Mouse (Mus musculus) forebrain, embryonic 12.5 days (tissue): ENCODE data around the gene Pepd. TPM values are rescaled to one million over a fixed set of nuclear protein-coding genes. Genes with fewer than 3 reads are reported as not detected.

ENCODE experiments used
- ATAC-seq: fragments of 200-750 bp; cut with Nextera tagmentation; 2 replicates; pipeline ENCODE4 v1.8.0; 2017; ENCODE audit warnings: moderate TSS enrichment; ENCODE audit not compliant: low FRiP score
- H3K27ac ChIP-seq: fragments of 300-500 bp; sonication (generic); 2 replicates; pipeline ENCODE4 v1.5.1; 2016; ENCODE audit warnings: mild to moderate bottlenecking
- H3K27me3 ChIP-seq: fragments of 300-500 bp; sonication (generic); 2 replicates; pipeline ENCODE4 v1.6.1; 2016; ENCODE audit warnings: mild to moderate bottlenecking
- H3K36me3 ChIP-seq: fragments of 300-500 bp; sonication (generic); replicated peaks from 2 replicates; pipeline ENCODE4 v1.6.1; 2016; ENCODE audit warnings: mild to moderate bottlenecking
- H3K4me1 ChIP-seq: fragments of 300-500 bp; sonication (generic); 2 replicates; pipeline ENCODE4 v1.6.1; 2016
- H3K4me2 ChIP-seq: fragments of 300-500 bp; sonication (generic); 2 replicates; pipeline ENCODE4 v1.6.1; 2016; ENCODE audit warnings: mild to moderate bottlenecking, moderate library complexity
- H3K4me3 ChIP-seq: fragments of 300-500 bp; sonication (generic); replicated peaks from 2 replicates; pipeline ENCODE4 v1.5.1; 2016; ENCODE audit warnings: mild to moderate bottlenecking
- H3K9ac ChIP-seq: fragments of 300-500 bp; sonication (generic); 2 replicates; pipeline ENCODE4 v1.6.1; 2016; ENCODE audit warnings: mild to moderate bottlenecking
- H3K9me3 ChIP-seq: fragments of 300-500 bp; sonication (generic); 2 replicates; pipeline ENCODE4 v1.6.1; 2016
- WGBS: fragments of 180-500 bp; shearing (Covaris S2); methylation state at CpG from one replicate; pipeline ENCODE4 v1.1.7; 2016; 5-methylcytosine and 5-hydroxymethylcytosine counted together
- polyA plus RNA-seq: library from polyadenylated mRNA; unstranded; fragments of >200 nt; fragmentation: Nextera tagmentation; extraction: Ambion mirVana; gene quantifications from 2 replicates; pipeline ENCODE4 v1.2.1, GENCODE M21; 2016

Pepd gene
- polyA plus RNA-seq, 1 experiment from 2014 or later = 58.6 TPM

- peaks cover 9% of the 10 kb centered on the region; the same call in 1 of the 2 replicates for H3K4me1 ChIP-seq
- H3K9me3 ChIP-seq = no peaks in the 10 kb centered on the region
- no peak for ATAC-seq
- 62% methylated on average over 5 of the region's 5 CpGs for WGBS
- H3K27me3 ChIP-seq = no peaks in the 10 kb centered on the region
- no peak overlapping the region for H3K27ac ChIP-seq
- H3K4me3 ChIP-seq = no peak overlapping the region
- no peak overlapping the region for H3K4me2 ChIP-seq
- H3K36me3 ChIP-seq = peaks cover 20% of the 10 kb centered on the region
- H3K9ac ChIP-seq = no peak overlapping the region
Measured at GRCm38 (mm10) chr7:35036266-35036731, 124.1 kb downstream of the Pepd start.

- WGBS = 91% methylated on average over 6 of the region's 6 CpGs
- Histone ChIP-seq H3K4me2 (no peak overlapping the region), H3K9me3 (no peaks in the 10 kb centered on the region), H3K4me3 (no peak overlapping the region), H3K27ac (no peak overlapping the region), H3K4me1 (peaks cover 9% of the 10 kb centered on the region; the same call in 1 of the 2 replicates), H3K9ac (no peak overlapping the region), H3K36me3 (peaks cover 15% of the 10 kb centered on the region), H3K27me3 (no peaks in the 10 kb centered on the region)
- no peak for ATAC-seq
Measured at GRCm38 (mm10) chr7:35037408-35037807, 125.2 kb downstream of the Pepd start.

GRCm38 (mm10) chr7:35040176-35040972 lies 128.2 kb downstream of the Pepd start:
- Histone ChIP-seq H3K4me3 (no peak overlapping the region), H3K9ac (no peak overlapping the region), H3K27ac (no peak overlapping the region), H3K36me3 (peaks cover 31% of the 10 kb centered on the region), H3K9me3 (no peaks in the 10 kb centered on the region), H3K4me2 (no peak overlapping the region), H3K27me3 (no peaks in the 10 kb centered on the region), H3K4me1 (peaks cover 5% of the 10 kb centered on the region; the same call in 1 of the 2 replicates)
- ATAC-seq = no peak
- WGBS = 91% methylated on average over 9 of the region's 9 CpGs

- no peak for ATAC-seq
- H3K36me3 ChIP-seq = peaks cover 42% of the 10 kb centered on the region
Measured at GRCm38 (mm10) chr7:35041286-35042208, 129.4 kb downstream of the Pepd start.

GRCm38 (mm10) chr7:35042209-35042554 lies 130.0 kb downstream of the Pepd start:
- no peak overlapping the region for H3K9ac ChIP-seq
- H3K4me3 ChIP-seq = no peak overlapping the region
- no peaks in the 10 kb centered on the region for H3K4me1 ChIP-seq
- no peak overlapping the region for H3K27ac ChIP-seq
- no peaks in the 10 kb centered on the region for H3K9me3 ChIP-seq
- no peaks in the 10 kb centered on the region for H3K27me3 ChIP-seq
- H3K36me3 ChIP-seq = peaks cover 46% of the 10 kb centered on the region
- ATAC-seq = no peak
- H3K4me2 ChIP-seq = no peak overlapping the region

More at GRCm38 (mm10) chr7:35041286-35042208, 129.4 kb downstream of the Pepd start:
- H3K27ac ChIP-seq = 0 out of 2 replicates have a peak overlapping the region, but pooled peaks have one; percentile 20
- H3K4me3 ChIP-seq = no peak overlapping the region
- no peak overlapping the region for H3K4me2 ChIP-seq
- no peaks in the 10 kb centered on the region for H3K9me3 ChIP-seq
- WGBS = 72% methylated on average over 2 of the region's 2 CpGs
- H3K9ac ChIP-seq = no peak overlapping the region
- H3K4me1 ChIP-seq = 0 out of 2 replicates have a peak, but pooled peaks cover under 1% of the 10 kb centered on the region
- no peaks in the 10 kb centered on the region for H3K27me3 ChIP-seq

- Histone ChIP-seq H3K36me3 (peaks cover 50% of the 10 kb centered on the region), H3K4me2 (no peak overlapping the region), H3K27me3 (no peaks in the 10 kb centered on the region), H3K4me3 (no peak overlapping the region), H3K9me3 (no peaks in the 10 kb centered on the region), H3K27ac (no peak overlapping the region), H3K9ac (no peak overlapping the region), H3K4me1 (no peaks in the 10 kb centered on the region)
- ATAC-seq = no peak
- 88% methylated on average over 5 of the region's 5 CpGs for WGBS
Measured at GRCm38 (mm10) chr7:35042759-35043217, 130.6 kb downstream of the Pepd start.

GRCm38 (mm10) chr7:35043266-35043817 lies 131.2 kb downstream of the Pepd start:
- no peak overlapping the region for H3K9ac ChIP-seq
- peaks cover 52% of the 10 kb centered on the region for H3K36me3 ChIP-seq
- ATAC-seq = no peak
- no peaks in the 10 kb centered on the region for H3K9me3 ChIP-seq
- H3K27me3 ChIP-seq = no peaks in the 10 kb centered on the region
- no peak overlapping the region for H3K27ac ChIP-seq
- H3K4me2 ChIP-seq = no peak overlapping the region
- H3K4me3 ChIP-seq = no peak overlapping the region
- WGBS = 91% methylated on average over 10 of the region's 10 CpGs
- no peaks in the 10 kb centered on the region for H3K4me1 ChIP-seq

- Histone ChIP-seq H3K9me3 (no peaks in the 10 kb centered on the region), H3K9ac (no peak overlapping the region), H3K27ac (no peak overlapping the region), H3K4me2 (no peak overlapping the region), H3K36me3 (peaks cover 52% of the 10 kb centered on the region), H3K4me3 (no peak overlapping the region), H3K4me1 (no peaks in the 10 kb centered on the region), H3K27me3 (no peaks in the 10 kb centered on the region)
- ATAC-seq = no peak
- WGBS = 93% methylated on average over 2 of the region's 2 CpGs
Measured at GRCm38 (mm10) chr7:35044719-35045118, 132.5 kb downstream of the Pepd start.

- Histone ChIP-seq H3K36me3 (peaks cover 64% of the 10 kb centered on the region), H3K4me3 (no peak overlapping the region), H3K9me3 (no peaks in the 10 kb centered on the region), H3K4me2 (no peak overlapping the region), H3K9ac (no peak overlapping the region), H3K27ac (no peak overlapping the region), H3K27me3 (no peaks in the 10 kb centered on the region), H3K4me1 (no peaks in the 10 kb centered on the region)
- ATAC-seq = no peak
- WGBS = 93% methylated on average over 4 of the region's 4 CpGs
Measured at GRCm38 (mm10) chr7:35046091-35046490, 133.9 kb downstream of the Pepd start.

- Histone ChIP-seq H3K4me2 (no peak overlapping the region), H3K27me3 (no peaks in the 10 kb centered on the region), H3K36me3 (peaks cover 32% of the 10 kb centered on the region), H3K4me3 (no peak overlapping the region), H3K4me1 (peaks cover 18% of the 10 kb centered on the region), H3K27ac (no peak overlapping the region), H3K9me3 (no peaks in the 10 kb centered on the region), H3K9ac (no peak overlapping the region)
- ATAC-seq = no peak
- WGBS = 90% methylated on average over 12 of the region's 12 CpGs
Measured at GRCm38 (mm10) chr7:35050540-35050939, 138.4 kb downstream of the Pepd start.

GRCm38 (mm10) chr7:35053161-35053560 lies 141.0 kb downstream of the Pepd start:
- peaks cover 25% of the 10 kb centered on the region for H3K4me1 ChIP-seq
- no peak overlapping the region for H3K4me2 ChIP-seq
- no peak overlapping the region for H3K27ac ChIP-seq
- H3K4me3 ChIP-seq = no peak overlapping the region
- H3K27me3 ChIP-seq = no peaks in the 10 kb centered on the region
- H3K9ac ChIP-seq = no peak overlapping the region
- WGBS = 88% methylated on average over 3 of the region's 3 CpGs
- H3K36me3 ChIP-seq = peaks cover 13% of the 10 kb centered on the region
- H3K9me3 ChIP-seq = no peaks in the 10 kb centered on the region
- ATAC-seq = no peak

GRCm38 (mm10) chr7:35054286-35054685 lies 142.1 kb downstream of the Pepd start:
- 95% methylated on average over 1 of the region's 1 CpGs for WGBS
- Histone ChIP-seq H3K4me1 (peaks cover 25% of the 10 kb centered on the region), H3K4me3 (no peak overlapping the region), H3K9ac (no peak overlapping the region), H3K27me3 (no peaks in the 10 kb centered on the region), H3K4me2 (no peak overlapping the region; the same call in 1 of the 2 replicates), H3K9me3 (no peaks in the 10 kb centered on the region), H3K27ac (no peak overlapping the region), H3K36me3 (peaks cover 13% of the 10 kb centered on the region)
- ATAC-seq = no peak
